Mouse (Mus musculus): Measurements from ENCODE around the gene Neurod2.

DNA sequence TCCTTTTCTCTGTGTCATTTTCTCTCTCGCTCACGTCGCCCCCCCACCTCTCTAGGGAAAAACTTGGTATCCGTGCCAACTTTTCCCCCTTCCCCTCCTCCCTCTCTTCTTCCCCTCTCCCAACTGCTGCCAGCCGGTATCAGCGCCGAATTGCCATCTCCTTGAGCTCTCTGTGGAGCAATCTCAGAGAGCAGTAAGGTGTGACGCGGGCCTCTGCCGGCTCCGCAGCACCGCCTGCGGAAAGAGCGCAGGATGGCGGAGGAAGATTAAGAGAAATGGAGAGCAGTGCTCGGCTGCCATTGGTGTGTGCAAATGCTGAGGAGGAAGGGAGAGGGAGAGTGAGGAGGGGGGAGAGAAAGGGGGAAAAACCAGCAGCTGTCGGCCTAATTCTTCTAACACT is 45.2 kb downstream of the Neurod2 start:
- TF ChIP-seq GATA1 (IDR thresholded peaks at IDR 0.05; ENCODE audit: borderline replicate concordance, low read length) (no peak), CTCF (IDR thresholded peaks at IDR 0.05; ENCODE audit: low read depth, low read length) (no peak), POLR2AphosphoS5 (IDR thresholded peaks at IDR 0.05; ENCODE audit: insufficient replicate concordance, low read depth, low read length) (no peak)
